Mouse (Mus musculus) ES-E14 (cell line): ENCODE data around the gene Ptpra. TPM values are rescaled to one million over a fixed set of nuclear protein-coding genes. Genes with fewer than 3 reads are reported as not detected.

Experiments
- DNase-seq: peaks from one replicate; pipeline ENCODE4 v3.0.0-alpha.2; 2013; ENCODE audit warnings: low read depth, low spot score
- H3K27ac ChIP-seq: 2 replicates; pipeline ENCODE4 v1.5.1; 2012; ENCODE audit warnings: low read depth, mild to moderate bottlenecking, low read length, moderate library complexity, mixed read lengths; ENCODE audit not compliant: poor library complexity, insufficient read depth, severe bottlenecking
- H3K36me3 ChIP-seq: 2 replicates; pipeline ENCODE4 v1.6.1; 2012; ENCODE audit warnings: mild to moderate bottlenecking, low read length, moderate library complexity, mixed read lengths; ENCODE audit not compliant: control insufficient read depth, poor library complexity, insufficient read depth, severe bottlenecking
- H3K4me1 ChIP-seq, 2 experiments: fragments of 150-350 bp in 1 of 2; sonication (generic) in 1 of 2; 2 replicates each; pipeline ENCODE4 v1.6.1; 2012; ENCODE audit warnings: low read length in 2 of 2, mild to moderate bottlenecking in 1 of 2, mixed read lengths in 1 of 2; ENCODE audit not compliant: control insufficient read depth in 2 of 2, insufficient read depth in 2 of 2, poor library complexity in 1 of 2
- H3K4me3 ChIP-seq, 2 experiments: fragments of 150-350 bp in 1 of 2; sonication (generic) in 1 of 2; 2 replicates each; pipeline ENCODE4 v1.5.1; 2012; ENCODE audit warnings: low read length in 2 of 2, low read depth in 1 of 2, mild to moderate bottlenecking in 1 of 2, mixed read lengths in 1 of 2; ENCODE audit not compliant: insufficient read depth in 1 of 2, poor library complexity in 1 of 2, severe bottlenecking in 1 of 2
- H3K9ac ChIP-seq: 2 replicates; pipeline ENCODE4 v1.6.1; 2012; ENCODE audit warnings: low read depth, mild to moderate bottlenecking, low read length, mixed read lengths; ENCODE audit not compliant: poor library complexity, insufficient read depth, severe bottlenecking
- H3K9me3 ChIP-seq: fragments of 150-350 bp; sonication (generic); 2 replicates; pipeline ENCODE4 v1.6.1; 2012; ENCODE audit warnings: low read depth, mild to moderate bottlenecking, low read length; ENCODE audit not compliant: control insufficient read depth, insufficient read depth
- CHD2 ChIP-seq: IDR thresholded peaks from 2 replicates; pipeline ENCODE4 v1.6.1; 2014; ENCODE audit warnings: mild to moderate bottlenecking, low read depth, low read length, inconsistent platforms
- HCFC1 ChIP-seq: IDR thresholded peaks from 2 replicates; pipeline ENCODE4 v1.6.1; 2012; ENCODE audit warnings: low read length, inconsistent platforms, borderline replicate concordance; ENCODE audit not compliant: insufficient read depth
- MAFK ChIP-seq: IDR thresholded peaks from 2 replicates; pipeline ENCODE4 v1.6.1; 2014; ENCODE audit warnings: mild to moderate bottlenecking, low read depth, low read length, inconsistent platforms; ENCODE audit not compliant: insufficient read depth
- ZC3H11A ChIP-seq: IDR thresholded peaks from 2 replicates; pipeline ENCODE4 v1.6.1; 2012; ENCODE audit warnings: low read depth, mild to moderate bottlenecking, inconsistent platforms, low read length, borderline replicate concordance
- ZNF384 ChIP-seq: IDR thresholded peaks from 2 replicates; pipeline ENCODE4 v1.6.1; 2012; ENCODE audit warnings: low read depth, low read length, inconsistent platforms
- in situ Hi-C, 2 experiments: fragments of 600-800 bp; cut with MboI; formaldehyde crosslinking; loops; one replicate each; pipeline ENCODE4 v1.15.1; 2025; ENCODE audit warnings: low sequenced_read_pairs in 2 of 2, inconsistent platforms in 1 of 2; ENCODE audit not compliant: unreplicated experiment in 2 of 2
- total RNA-seq: library from RNA; depleted of rRNA; stranded (reverse); fragments of 300-350 nt; gene quantifications from 2 replicates; pipeline ENCODE4 v1.2.3, GENCODE M21; 2012

Gene Ptpra
- total RNA-seq, 1 experiment: 35.1 TPM

DNA sequence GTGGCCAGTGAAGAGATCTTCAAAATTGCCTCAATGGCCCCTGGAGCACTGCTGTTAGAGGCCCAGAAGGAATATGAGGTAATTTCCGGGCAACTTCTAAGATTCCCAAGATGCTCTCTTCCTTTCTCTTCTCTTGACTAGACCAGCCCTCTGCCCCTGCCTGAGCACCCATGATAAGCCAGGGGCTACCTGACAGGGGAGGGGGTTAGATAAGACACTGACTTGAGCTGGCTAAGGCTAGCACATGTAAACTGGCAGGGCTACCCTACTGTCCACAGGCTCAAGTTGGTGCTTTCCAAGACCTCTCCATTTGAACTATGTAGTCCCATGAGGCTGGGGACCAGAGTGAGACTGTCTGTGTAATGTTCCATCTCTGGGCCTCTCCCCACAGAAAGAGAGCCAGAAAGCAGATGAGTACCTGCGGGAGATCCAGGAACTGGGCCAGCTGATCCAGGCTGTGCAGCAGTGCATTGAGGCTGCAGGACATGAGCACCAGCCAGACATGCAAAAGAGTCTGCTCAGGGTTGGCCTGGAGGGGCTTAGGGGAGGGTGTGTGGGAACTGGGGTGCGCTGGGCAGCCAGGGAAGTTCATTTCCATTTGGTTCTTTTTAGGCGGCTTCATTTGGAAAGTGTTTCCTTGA is 10.1 kb upstream of the Ptpra start:
- Histone ChIP-seq H3K27ac (no peak overlapping the region), H3K9ac (no peak overlapping the region), H3K4me1 (no peaks in the 10 kb centered on the region), H3K9me3 (no peaks in the 10 kb centered on the region), H3K36me3 (peaks cover 61% of the 10 kb centered on the region), H3K4me3 (no peak overlapping the region)
- in situ Hi-C loops: no loop called here
- DNase-seq: no peak
- no peak for TF ChIP-seq ZNF384
- TF ChIP-seq ZC3H11A: no peak
- no peak for TF ChIP-seq CHD2
- TF ChIP-seq HCFC1: no peak
- no peak for TF ChIP-seq MAFK

DNA sequence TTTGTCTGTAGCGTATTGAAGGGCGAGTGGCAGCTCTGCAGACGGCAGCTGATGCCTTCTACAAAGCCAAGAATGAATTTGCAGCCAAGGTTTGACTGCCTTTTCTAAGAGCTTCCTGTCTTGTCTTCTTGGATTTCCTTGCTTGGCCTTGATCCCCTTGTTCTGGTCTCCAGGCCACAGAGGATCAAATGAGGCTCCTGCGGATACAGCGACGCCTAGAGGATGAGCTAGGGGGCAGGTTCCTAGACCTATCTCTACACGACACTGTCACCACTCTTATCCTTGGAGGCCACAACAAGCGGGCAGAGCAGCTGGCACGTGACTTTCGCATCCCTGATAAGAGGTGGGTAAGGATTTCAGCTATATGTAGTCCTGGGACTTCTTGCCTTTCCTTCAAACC is 7.9 kb upstream of the Ptpra start:
- H3K4me1 ChIP-seq: no peaks in the 10 kb centered on the region
- no peaks in the 10 kb centered on the region for H3K9me3 ChIP-seq
- in situ Hi-C loops: no loop called here
- H3K27ac ChIP-seq: no peak overlapping the region
- no peak overlapping the region for H3K9ac ChIP-seq
- peaks cover 64% of the 10 kb centered on the region for H3K36me3 ChIP-seq
- no peak overlapping the region for H3K4me3 ChIP-seq
- TF ChIP-seq ZNF384 (no peak), MAFK (no peak), ZC3H11A (no peak), HCFC1 (no peak)
- no peak for DNase-seq

DNA sequence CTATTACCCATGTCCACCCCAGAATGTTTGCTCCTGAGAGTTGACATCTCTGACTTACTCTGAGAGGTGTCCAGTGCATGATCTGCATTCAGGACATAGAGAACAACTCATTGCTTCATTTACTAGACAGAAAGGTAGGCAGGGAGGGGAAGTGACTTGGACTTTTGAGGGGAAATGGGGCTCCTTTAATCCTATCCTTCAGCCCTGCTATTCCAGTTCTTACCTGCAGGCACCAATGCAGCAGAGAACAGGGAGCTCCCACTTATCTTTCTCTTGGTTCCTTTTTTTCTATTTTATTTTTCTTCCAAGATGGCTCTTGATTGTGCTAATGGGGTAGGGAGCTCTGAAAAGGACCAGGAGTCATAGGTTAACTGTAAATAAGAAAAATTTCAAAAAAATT is 1.6 kb upstream of the Ptpra start:
- in situ Hi-C loops: no loop called here
- no peak overlapping the region for H3K4me3 ChIP-seq
- peaks cover 10% of the 10 kb centered on the region for H3K36me3 ChIP-seq
- H3K9me3 ChIP-seq: no peaks in the 10 kb centered on the region
- no peak overlapping the region for H3K27ac ChIP-seq
- no peak for DNase-seq
- no peaks in the 10 kb centered on the region for H3K4me1 ChIP-seq
- no peak overlapping the region for H3K9ac ChIP-seq
- TF ChIP-seq ZC3H11A (no peak), ZNF384 (no peak), CHD2 (no peak), MAFK (no peak), HCFC1 (no peak)

DNA sequence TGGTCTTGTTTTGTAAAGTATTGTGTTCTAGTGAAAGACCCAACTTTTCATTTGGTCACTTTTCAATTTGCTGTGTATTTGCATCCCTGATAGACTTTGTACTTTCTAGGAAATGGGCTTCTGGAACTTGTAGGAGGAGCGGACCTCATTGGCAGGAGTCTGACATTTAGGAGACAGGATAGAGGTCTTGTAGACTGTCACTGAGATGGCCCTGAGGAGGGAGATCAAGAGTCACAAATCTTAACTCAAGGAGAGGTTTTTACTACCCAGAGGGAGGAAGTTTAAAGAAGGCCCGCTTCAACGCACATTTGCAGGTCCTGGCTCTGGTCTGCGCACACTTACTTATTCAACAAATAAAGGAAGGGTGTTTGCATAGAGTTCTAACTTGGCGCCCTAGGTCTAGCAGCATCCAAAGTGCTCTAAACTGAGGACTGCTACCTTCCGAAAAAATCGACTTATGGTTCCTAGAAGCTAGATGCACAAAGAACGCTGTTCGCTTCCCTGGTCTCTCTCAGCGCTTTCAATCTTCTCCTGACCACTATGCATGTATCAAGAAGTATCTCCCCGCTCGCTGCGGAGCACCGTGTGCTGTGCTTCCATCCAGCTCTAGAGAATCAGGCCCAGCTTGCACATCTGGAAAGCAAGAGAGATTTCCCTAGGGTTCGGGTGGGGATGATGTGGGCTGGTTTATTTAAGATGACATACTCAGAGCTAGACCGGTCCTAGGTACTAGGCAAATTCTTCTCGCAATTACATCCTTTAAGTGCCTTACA is 871 bp upstream of the Ptpra start:
- no peak for DNase-seq
- H3K9ac ChIP-seq: no peak overlapping the region
- peak overlapping the region; percentile 85 to 96 for H3K4me3 ChIP-seq
- TF ChIP-seq CHD2 (no peak), ZC3H11A (no peak), MAFK (no peak), HCFC1 (no peak)
- no peaks in the 10 kb centered on the region for H3K4me1 ChIP-seq
- H3K27ac ChIP-seq: no peak overlapping the region
- H3K9me3 ChIP-seq: no peaks in the 10 kb centered on the region
- in situ Hi-C loops: no loop called here
- H3K36me3 ChIP-seq: peaks cover 5% of the 10 kb centered on the region
